Comparison of ENCODE assay signal across 20 mouse cellular contexts in the genomic region with DNA sequence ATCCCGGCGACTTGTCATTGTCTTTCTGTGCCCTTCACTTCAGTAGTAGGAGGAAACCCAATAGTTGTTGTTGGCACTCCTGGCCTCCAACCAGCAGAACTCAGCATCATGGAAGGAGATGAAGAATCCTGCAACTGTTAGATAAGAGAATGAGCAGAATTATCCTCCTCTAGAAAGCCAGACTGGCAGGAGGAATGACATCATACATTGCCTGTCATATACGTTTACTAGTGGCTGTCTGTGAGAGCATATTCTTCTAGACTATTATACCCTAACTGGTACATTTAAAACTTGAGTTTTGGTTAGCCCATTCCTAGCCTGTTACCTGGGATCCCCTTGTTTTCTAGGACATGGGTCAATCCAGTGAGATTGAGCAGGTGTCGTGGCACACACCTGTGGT. TPM values are rescaled to one million over a fixed set of nuclear protein-coding genes. Genes with fewer than 3 reads are reported as not detected.
A peak's percentile ranks its signal among the peaks of the same experiment; 100 is the strongest.
DNase-seq lines count a peak whose midpoint lies in the region; ATAC-seq lines count a peak whose summit lies in the region.
"Had no signal": no experiment of that assay in that cellular context is flagged by ENCODE, and none has a peak within 500 bp of the region (broad histone marks: within the 10 kb centered on the region; RNA-seq: fewer than 3 reads in every experiment).

No protein-coding gene starts in this region.

- peaks cover 44% of the 10 kb centered on the region for H3K4me1 ChIP-seq in liver, embryonic 12.5 days
- H3K4me1 ChIP-seq in limb, embryonic 10.5 days = peaks cover 7% of the 10 kb centered on the region; the same call in 1 of the 2 replicates
- H3K4me1 ChIP-seq: embryonic facial prominence, embryonic 13.5 days; forebrain, embryonic 13.5 days; hindbrain, embryonic 12.5 days had no signal

- no peak overlapping the region for H3K4me3 ChIP-seq in liver, embryonic 12.5 days
- no peak overlapping the region for H3K4me3 ChIP-seq in limb, embryonic 10.5 days
- H3K4me3 ChIP-seq: embryonic facial prominence, embryonic 13.5 days; forebrain, embryonic 13.5 days; heart, embryonic 13.5 days; hindbrain, embryonic 12.5 days had no signal

- no peaks in the 10 kb centered on the region for H3K36me3 ChIP-seq in liver, embryonic 12.5 days
- no peaks in the 10 kb centered on the region for H3K36me3 ChIP-seq in limb, embryonic 10.5 days
- H3K36me3 ChIP-seq: embryonic facial prominence, embryonic 13.5 days; heart, embryonic 13.5 days; hindbrain, embryonic 12.5 days had no signal

- H3K4me2 ChIP-seq in liver, embryonic 12.5 days = no peak overlapping the region
- H3K4me2 ChIP-seq: embryonic facial prominence, embryonic 13.5 days; forebrain, embryonic 13.5 days; heart, embryonic 13.5 days; hindbrain, embryonic 12.5 days had no signal

- no peaks in the 10 kb centered on the region for H3K9me3 ChIP-seq in liver, embryonic 12.5 days (replicated peaks)
- no peaks in the 10 kb centered on the region for H3K9me3 ChIP-seq in limb, embryonic 10.5 days (replicated peaks)
- H3K9me3 ChIP-seq: embryonic facial prominence, embryonic 13.5 days; forebrain, embryonic 13.5 days; heart, embryonic 13.5 days; hindbrain, embryonic 12.5 days had no signal

- H3K9ac ChIP-seq in liver, embryonic 12.5 days = no peak overlapping the region
- H3K9ac ChIP-seq: embryonic facial prominence, embryonic 13.5 days; forebrain, embryonic 13.5 days; forebrain, postnatal 0 days; heart, embryonic 13.5 days; hindbrain, embryonic 12.5 days had no signal

- H3K27me3 ChIP-seq in liver, embryonic 12.5 days (replicated peaks) = no peaks in the 10 kb centered on the region
- H3K27me3 ChIP-seq in limb, embryonic 10.5 days (ENCODE audit: low read depth, poor library complexity, severe bottlenecking) = no peaks in the 10 kb centered on the region
- H3K27me3 ChIP-seq: CH12.LX; embryonic facial prominence, embryonic 13.5 days; forebrain, embryonic 13.5 days; hindbrain, embryonic 12.5 days had no signal

- no peak overlapping the region for H3K27ac ChIP-seq in liver, embryonic 12.5 days
- no peak overlapping the region for H3K27ac ChIP-seq in limb, embryonic 10.5 days
- H3K27ac ChIP-seq: embryonic facial prominence, embryonic 13.5 days; forebrain, embryonic 13.5 days; heart, embryonic 13.5 days; hindbrain, embryonic 12.5 days had no signal

- ATAC-seq in liver, embryonic 12.5 days = peak; percentile 41; the same call in 1 of the 2 replicates
- ATAC-seq in megakaryocyte progenitor cell, adult 5-6 weeks (replicated peaks; ENCODE audit: poor library complexity) = peak; percentile 49
- ATAC-seq: forebrain, embryonic 13.5 days; forebrain, postnatal 0 days; hindbrain, embryonic 16.5 days had no signal

- WGBS in liver, embryonic 12.5 days (ENCODE audit: insufficient replicate concordance) = 42% methylated on average over 4 of the region's 4 CpGs
- WGBS in limb, embryonic 10.5 days = 90% methylated on average over 4 of the region's 4 CpGs

- DNase-seq in liver (no peak), MEL-GATA-1-ER (ENCODE audit: extremely low read depth, low read depth) (peak; percentile 6)
- DNase-seq in limb, embryonic 10.5 days (ENCODE audit: low spot score) = peak; percentile 3
- no peak for DNase-seq in ovary, postnatal 10 days (ENCODE audit: low spot score)
- no peak for DNase-seq in heart, postnatal 36 days
- DNase-seq: adrenal gland, postnatal 10 days; cerebellum, adult 11-12 months; cerebellum, adult 9-10 months; cerebellum, postnatal 25 days; forebrain, postnatal 0 days; gastrocnemius, postnatal 14 days; heart, postnatal 4 days had no signal

- intact Hi-C loops in heart, postnatal 36 days (cut with DNase I) = loop anchor here (5.0 kb wide), 1 partner anchor 350 kb away; no protein-coding TSS in a partner anchor

RNA-seq across cellular contexts. Expression of a gene that starts 9.6 kb away (rescaled TPM):
- 1.9 and 2.2 TPM in 2 replicates for polyA plus RNA-seq in liver, embryonic 12.5 days (2016; fragmentation: Nextera tagmentation; extraction: Ambion mirVana)
- 0.20 and 0.35 TPM in 2 replicates for polyA plus RNA-seq in limb, embryonic 10.5 days (2016; fragmentation: Nextera tagmentation; extraction: Ambion mirVana)
- total RNA-seq in megakaryocyte progenitor cell, adult 5-6 weeks (2015) = 0.56 and 2.3 TPM in 2 replicates
- 0.71 and 1.3 TPM in 2 replicates for total RNA-seq in megakaryocyte progenitor cell, adult 5-6 weeks (2017)
- total RNA-seq in heart, postnatal 36 days (2021) = 1 to 10 TPM; 3.0 to 3.7 TPM
- total RNA-seq: forebrain, postnatal 0 days had no signal

RNA-seq across cellular contexts. Expression of a gene that starts 56.2 kb away (rescaled TPM):
- polyA plus RNA-seq in liver, embryonic 12.5 days (2016; fragmentation: Nextera tagmentation; extraction: Ambion mirVana) = 9.9 and 10.7 TPM in 2 replicates
- polyA plus RNA-seq in limb, embryonic 10.5 days (2016; fragmentation: Nextera tagmentation; extraction: Ambion mirVana) = 23.3 and 33.1 TPM in 2 replicates
- 3.7 and 3.8 TPM in 2 replicates for total RNA-seq in megakaryocyte progenitor cell, adult 5-6 weeks (2015)
- 4.9 and 5.6 TPM in 2 replicates for total RNA-seq in megakaryocyte progenitor cell, adult 5-6 weeks (2017)
- total RNA-seq in heart, postnatal 36 days (2021) = 1 to 10 TPM; 7.1 to 9.5 TPM

Comparison
In these comparisons a context has a peak if more than half of its experiments do, and no peak if none do; other contexts are left out.
1. DNase-seq: peak in MEL-GATA-1-ER (single experiment) and limb, embryonic 10.5 days (single experiment); none in liver (single experiment), ovary, postnatal 10 days (single experiment) and heart, postnatal 36 days (0 of 2).